Mouse (Mus musculus) c-Kit-positive CD71-positive TER-119-positive erythroid progenitor cells, embryonic 14.5 days (primary cell): ENCODE results near the gene Vti1a.

Experiments
- DNase-seq: peaks from one replicate; pipeline ENCODE4 v3.0.0-alpha.2; 2013; ENCODE audit warnings: low spot score

Vti1a gene

GRCm38 (mm10) chr19:55313649-55314048 lies 2.4 kb upstream of the Vti1a start:
- no peak for DNase-seq

- peak; percentile 40 for DNase-seq
Measured at GRCm38 (mm10) chr19:55315452-55316108, 515 bp upstream of the Vti1a start, which contains the start of gene Zdhhc6. Zdhhc6 (minus strand) TSS chr19:55316032.

GRCm38 (mm10) chr19:55316901-55317300 lies 806 bp downstream of the Vti1a start:
- no peak for DNase-seq

GRCm38 (mm10) chr19:55319036-55319435 lies 2.9 kb downstream of the Vti1a start:
- DNase-seq, result no peak

GRCm38 (mm10) chr19:55319521-55319920 lies 3.4 kb downstream of the Vti1a start:
- DNase-seq, result no peak

- no peak for DNase-seq
Measured at GRCm38 (mm10) chr19:55322604-55323003, 6.5 kb downstream of the Vti1a start.

GRCm38 (mm10) chr19:55327510-55327909 lies 11.4 kb downstream of the Vti1a start:
- DNase-seq, result no peak

- DNase-seq, result no peak
Measured at GRCm38 (mm10) chr19:55331776-55332175, 15.7 kb downstream of the Vti1a start.

GRCm38 (mm10) chr19:55332641-55333268 lies 16.7 kb downstream of the Vti1a start:
- DNase-seq, result peak; percentile 77

GRCm38 (mm10) chr19:55335881-55336280 lies 19.8 kb downstream of the Vti1a start:
- DNase-seq, result peak; percentile 29

- DNase-seq, result no peak
Measured at GRCm38 (mm10) chr19:55336441-55336840, 20.3 kb downstream of the Vti1a start.

- DNase-seq, result no peak
Measured at GRCm38 (mm10) chr19:55337066-55337465, 21.0 kb downstream of the Vti1a start.

GRCm38 (mm10) chr19:55337664-55338063 lies 21.6 kb downstream of the Vti1a start:
- DNase-seq, result no peak

GRCm38 (mm10) chr19:55340521-55340920 lies 24.4 kb downstream of the Vti1a start:
- no peak for DNase-seq

GRCm38 (mm10) chr19:55341377-55341776 lies 25.3 kb downstream of the Vti1a start:
- DNase-seq, result peak; percentile 23

GRCm38 (mm10) chr19:55342423-55342822 lies 26.3 kb downstream of the Vti1a start:
- no peak for DNase-seq

- DNase-seq, result no peak
Measured at GRCm38 (mm10) chr19:55343274-55343673, 27.2 kb downstream of the Vti1a start.

GRCm38 (mm10) chr19:55348187-55348586 lies 32.1 kb downstream of the Vti1a start:
- no peak for DNase-seq

- DNase-seq, result no peak
Measured at GRCm38 (mm10) chr19:55350673-55351378, 34.7 kb downstream of the Vti1a start.

- DNase-seq, result no peak
Measured at GRCm38 (mm10) chr19:55362606-55363005, 46.5 kb downstream of the Vti1a start.

- DNase-seq, result no peak
Measured at GRCm38 (mm10) chr19:55369691-55370090, 53.6 kb downstream of the Vti1a start.

GRCm38 (mm10) chr19:55376331-55376730 lies 60.2 kb downstream of the Vti1a start:
- DNase-seq, result no peak

- no peak for DNase-seq
Measured at GRCm38 (mm10) chr19:55377465-55377864, 61.4 kb downstream of the Vti1a start.
